Mouse (Mus musculus) small intestine, adult 2 months (tissue): ENCODE measurements around the gene Hist3h2a. TPM values are rescaled to one million over a fixed set of nuclear protein-coding genes. Genes with fewer than 3 reads are reported as not detected.

Source experiments
- H3K27ac ChIP-seq: fragments of 200-500 bp; 2 replicates; pipeline ENCODE4 v1.5.1; 2012; ENCODE audit warnings: low read depth, low read length, control low read depth, inconsistent platforms; ENCODE audit not compliant: insufficient read depth
- H3K27me3 ChIP-seq: fragments of 200-500 bp; 2 replicates; pipeline ENCODE4 v1.6.1; 2012; ENCODE audit warnings: mild to moderate bottlenecking, moderate library complexity, low read length, inconsistent platforms; ENCODE audit not compliant: control insufficient read depth, insufficient read depth
- H3K36me3 ChIP-seq: fragments of 200-500 bp; 2 replicates; pipeline ENCODE4 v1.6.1; 2012; ENCODE audit warnings: mild to moderate bottlenecking, low read length, control low read depth, inconsistent platforms; ENCODE audit not compliant: control insufficient read depth, insufficient read depth
- H3K4me1 ChIP-seq: fragments of 200-500 bp; 2 replicates; pipeline ENCODE4 v1.6.1; 2012; ENCODE audit warnings: low read length, inconsistent platforms, mixed read lengths; ENCODE audit not compliant: control insufficient read depth, insufficient read depth, insufficient read length
- H3K4me3 ChIP-seq: fragments of 200-500 bp; 2 replicates; pipeline ENCODE4 v1.5.1; 2012; ENCODE audit warnings: low read depth, mild to moderate bottlenecking, control low read depth, inconsistent platforms, low read length, moderate library complexity
- CTCF ChIP-seq: fragments of 200-500 bp; IDR thresholded peaks from 2 replicates; pipeline ENCODE4 v1.5.1; 2012; ENCODE audit warnings: low read depth, mild to moderate bottlenecking, control low read depth, inconsistent platforms, low read length, moderate library complexity, mixed read lengths; ENCODE audit not compliant: insufficient replicate concordance, insufficient read length; ENCODE audit errors: extremely low read depth
- POLR2A ChIP-seq: fragments of 200-500 bp; IDR thresholded peaks from 2 replicates; pipeline ENCODE4 v1.6.1; 2012; ENCODE audit warnings: low read depth, mild to moderate bottlenecking, control low read depth, inconsistent platforms, low read length, moderate library complexity
- WGBS: fragments of 180-500 bp; shearing (Covaris S2); methylation state at CpG from one replicate; pipeline ENCODE4 v1.1.7; 2018; 5-methylcytosine and 5-hydroxymethylcytosine counted together
- polyA plus RNA-seq: library from polyadenylated mRNA; depleted of rRNA; stranded (reverse); fragments of >200 nt; gene quantifications from 2 replicates; pipeline ENCODE4 v1.2.3, GENCODE M21; 2012

Hist3h2a gene
- polyA plus RNA-seq, 1 experiment = 12.1 TPM

DNA sequence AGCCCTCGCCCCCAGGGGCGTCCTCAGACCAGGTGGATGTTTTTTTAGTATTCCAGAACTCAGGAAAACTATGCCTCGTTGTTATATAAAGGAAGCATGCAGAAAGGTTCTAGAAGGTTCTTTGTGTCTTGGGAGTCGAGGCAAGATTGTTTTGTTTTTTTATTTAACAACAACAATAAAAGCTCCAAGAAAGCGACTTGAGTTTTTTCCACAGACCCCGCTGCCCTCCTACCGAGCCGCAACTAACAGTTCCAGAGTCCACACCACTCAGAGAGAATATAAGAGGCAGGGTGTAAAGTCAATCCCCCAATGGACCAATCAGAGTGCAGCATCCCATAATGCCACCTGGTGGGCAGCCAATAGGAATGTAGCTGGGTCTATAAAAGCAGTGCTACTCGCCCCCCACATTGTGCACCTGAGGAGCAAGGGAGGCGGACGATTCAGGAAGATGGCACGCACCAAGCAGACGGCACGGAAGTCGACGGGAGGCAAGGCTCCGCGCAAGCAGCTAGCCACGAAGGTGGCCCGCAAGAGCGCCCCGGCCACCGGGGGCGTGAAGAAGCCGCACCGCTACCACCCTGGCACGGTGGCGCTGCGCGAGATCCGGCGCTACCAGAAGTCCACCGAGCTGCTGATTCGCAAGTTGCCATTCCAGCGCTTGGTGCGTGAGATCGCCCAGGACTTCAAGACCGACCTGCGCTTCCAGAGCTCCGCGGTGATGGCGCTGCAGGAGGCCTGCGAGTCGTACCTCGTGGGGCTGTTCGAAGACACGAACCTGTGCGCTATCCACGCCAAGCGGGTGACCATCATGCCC, 7.1 kb downstream of the Hist3h2a start:
- Histone ChIP-seq H3K27me3 (no peaks in the 10 kb centered on the region), H3K36me3 (peaks cover 2% of the 10 kb centered on the region; the same call in 1 of the 2 replicates), H3K4me3 (no peak overlapping the region), H3K4me1 (peaks cover 9% of the 10 kb centered on the region), H3K27ac (no peak overlapping the region)
- 79% methylated on average over 50 of the region's 50 CpGs for WGBS
- TF ChIP-seq CTCF (no peak), POLR2A (no peak)

DNA sequence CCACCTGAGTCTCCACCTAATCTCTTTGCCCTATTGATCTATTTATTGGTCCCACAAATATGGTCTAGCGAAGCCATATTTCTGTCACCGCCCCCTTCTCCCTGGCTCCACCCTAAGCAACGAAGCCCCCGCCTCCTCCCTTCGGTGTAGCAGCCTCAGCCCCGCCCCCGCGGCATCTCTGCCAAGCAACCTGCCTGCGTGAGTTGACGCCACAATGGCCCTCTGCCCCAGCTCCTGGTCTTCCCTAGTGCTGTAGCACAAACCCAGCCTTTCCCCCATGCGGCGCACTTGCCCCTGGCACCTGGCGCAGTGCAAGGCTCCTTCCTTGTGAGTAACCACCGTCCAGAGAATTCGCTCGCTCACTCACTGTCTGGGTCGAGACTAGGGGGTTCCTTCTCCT, 9.1 kb downstream of the Hist3h2a start:
- H3K4me3 ChIP-seq = no peak overlapping the region
- no peak overlapping the region for H3K27ac ChIP-seq
- no peaks in the 10 kb centered on the region for H3K27me3 ChIP-seq
- no peaks in the 10 kb centered on the region for H3K36me3 ChIP-seq
- TF ChIP-seq POLR2A (no peak), CTCF (no peak)
- WGBS = 22% methylated on average over 17 of the region's 17 CpGs
- peaks cover 7% of the 10 kb centered on the region for H3K4me1 ChIP-seq

DNA sequence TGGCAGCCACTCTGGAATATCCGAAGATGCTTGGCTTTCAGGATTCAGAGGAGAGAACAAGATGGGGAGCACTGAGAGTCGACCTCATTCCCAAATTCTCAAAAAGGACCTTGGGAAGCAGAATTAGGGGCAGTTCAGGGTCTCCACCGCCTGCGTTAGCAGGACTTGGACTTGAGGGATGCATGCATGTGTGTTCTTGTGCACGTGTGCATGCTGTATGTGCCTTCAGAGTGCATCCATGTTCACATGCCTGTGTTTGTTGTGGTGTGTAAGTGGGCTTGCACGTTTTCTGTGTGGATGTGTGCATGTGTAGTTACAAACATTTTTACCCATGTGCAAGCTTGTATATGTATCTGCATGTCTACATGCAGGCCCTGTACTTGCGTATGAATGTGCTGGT, 9.7 kb downstream of the Hist3h2a start:
- no peaks in the 10 kb centered on the region for H3K36me3 ChIP-seq
- no peak for TF ChIP-seq CTCF
- TF ChIP-seq POLR2A = no peak
- 83% methylated on average over 7 of the region's 7 CpGs for whole genome bisulfite sequencing

DNA sequence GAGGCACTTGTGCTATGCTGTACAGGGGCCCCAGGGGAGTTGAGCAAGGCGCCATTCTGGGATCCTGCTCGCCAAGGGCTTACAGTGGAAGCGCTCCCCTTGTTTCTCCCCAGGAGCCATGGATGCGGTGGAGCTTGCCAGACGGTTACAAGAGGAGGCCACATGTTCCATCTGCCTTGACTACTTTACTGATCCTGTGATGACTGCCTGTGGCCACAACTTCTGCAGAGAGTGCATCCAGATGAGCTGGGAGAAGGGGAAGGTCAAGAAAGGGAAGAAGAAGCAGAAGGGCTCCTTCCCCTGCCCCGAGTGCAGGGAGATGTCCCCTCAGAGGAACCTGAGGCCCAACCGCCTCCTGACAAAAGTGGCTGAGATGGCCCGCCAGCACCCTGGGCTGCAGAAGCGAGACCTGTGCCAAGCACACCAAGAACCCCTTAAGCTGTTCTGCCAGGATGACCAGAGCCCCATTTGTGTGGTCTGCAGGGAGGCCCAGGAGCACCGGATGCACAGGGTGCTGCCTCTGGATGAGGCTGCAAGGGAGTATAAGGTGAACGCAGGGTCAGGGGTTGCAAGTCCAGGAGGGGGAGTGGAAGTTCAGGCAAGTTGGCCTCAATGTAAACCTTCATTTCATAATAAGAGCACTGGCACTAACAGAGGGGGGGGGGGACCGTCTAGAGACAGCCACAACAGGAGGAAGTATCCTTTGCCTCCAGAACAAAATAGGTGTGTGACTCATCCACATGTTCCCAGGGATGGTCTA, 10.7 kb downstream of the Hist3h2a start:
- Histone ChIP-seq H3K27me3 (no peaks in the 10 kb centered on the region), H3K4me3 (no peak overlapping the region), H3K36me3 (no peaks in the 10 kb centered on the region), H3K27ac (no peak overlapping the region), H3K4me1 (peaks cover 7% of the 10 kb centered on the region)
- TF ChIP-seq POLR2A (no peak), CTCF (no peak)
- 60% methylated on average over 12 of the region's 12 CpGs for WGBS

More for the DNA sequence above, 9.7 kb downstream of the Hist3h2a start:
- H3K4me1 ChIP-seq = peaks cover 7% of the 10 kb centered on the region
- H3K27ac ChIP-seq = no peak overlapping the region
- no peaks in the 10 kb centered on the region for H3K27me3 ChIP-seq
- no peak overlapping the region for H3K4me3 ChIP-seq

DNA sequence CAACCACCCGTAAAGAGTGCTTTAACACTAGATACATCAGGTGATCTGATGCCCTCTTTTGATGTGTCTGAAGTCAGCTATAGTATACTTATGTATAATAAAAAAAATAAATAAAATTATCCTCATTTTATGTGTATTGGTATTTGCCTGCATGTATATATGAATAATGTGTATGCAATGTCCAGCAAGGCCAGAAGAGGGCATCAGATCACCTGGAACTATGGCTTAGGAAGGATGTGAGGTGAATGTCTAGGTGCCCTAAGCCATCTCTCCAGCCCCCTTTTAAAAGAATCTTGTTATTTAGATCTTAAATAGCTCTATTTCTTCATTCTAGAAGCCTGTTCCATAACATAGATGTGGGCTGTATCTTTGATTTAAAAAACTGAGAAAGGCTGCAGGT, 12.9 kb downstream of the Hist3h2a start:
- peaks cover 1% of the 10 kb centered on the region; the same call in 1 of the 2 replicates for H3K36me3 ChIP-seq
- no peak overlapping the region for H3K4me3 ChIP-seq
- H3K27me3 ChIP-seq = no peaks in the 10 kb centered on the region
- H3K27ac ChIP-seq = no peak overlapping the region
- peaks cover 7% of the 10 kb centered on the region for H3K4me1 ChIP-seq
- WGBS = 94% methylated on average over 1 of the region's 1 CpGs
- TF ChIP-seq POLR2A (no peak), CTCF (no peak)

DNA sequence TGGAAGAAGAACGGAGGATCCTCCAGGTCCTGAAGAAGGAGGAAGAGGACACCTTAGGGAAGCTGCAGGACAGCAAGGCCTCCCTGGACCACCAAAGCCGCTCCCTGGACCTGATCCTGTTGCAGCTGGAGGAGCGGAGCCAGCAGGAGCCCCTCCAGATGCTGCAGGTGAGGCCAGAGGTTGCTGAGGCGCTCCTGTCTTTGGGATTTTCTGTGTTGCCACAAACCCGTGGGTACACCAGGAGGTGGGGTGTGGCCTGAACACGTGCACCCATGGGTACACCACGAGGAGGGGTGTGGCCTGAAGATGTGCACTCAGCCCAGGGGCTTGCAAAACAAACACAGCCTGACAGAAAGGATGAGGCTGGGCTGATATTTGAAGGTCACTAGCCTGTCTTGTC, 14.1 kb downstream of the Hist3h2a start:
- H3K27me3 ChIP-seq = no peaks in the 10 kb centered on the region
- H3K27ac ChIP-seq = no peak overlapping the region
- TF ChIP-seq CTCF = no peak
- peaks cover 7% of the 10 kb centered on the region for H3K4me1 ChIP-seq
- H3K4me3 ChIP-seq = no peak overlapping the region
- 65% methylated on average over 7 of the region's 7 CpGs for WGBS
- peaks cover 1% of the 10 kb centered on the region; the same call in 1 of the 2 replicates for H3K36me3 ChIP-seq

DNA sequence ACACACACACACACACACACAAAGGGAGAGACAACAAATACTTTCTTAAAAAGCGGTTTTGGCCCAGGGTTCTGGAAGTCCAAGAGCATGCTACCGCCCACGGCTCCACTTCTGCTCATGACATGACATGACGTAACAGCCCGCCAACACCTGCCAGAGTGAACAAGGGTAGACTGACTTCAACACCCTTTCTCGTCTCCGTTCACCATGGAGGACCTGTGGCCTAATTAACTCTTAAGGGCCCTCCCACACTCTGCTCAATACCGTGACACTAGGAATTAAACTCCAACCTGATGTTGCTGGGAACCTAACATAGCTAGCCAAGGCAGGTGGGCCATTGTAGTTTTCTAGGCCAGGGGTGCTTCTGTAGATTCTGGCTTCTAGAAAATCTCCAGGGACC, 14.5 kb downstream of the Hist3h2a start:
- Histone ChIP-seq H3K27ac (no peak overlapping the region), H3K27me3 (no peaks in the 10 kb centered on the region), H3K4me3 (no peak overlapping the region), H3K4me1 (peaks cover 4% of the 10 kb centered on the region), H3K36me3 (peaks cover 1% of the 10 kb centered on the region; the same call in 1 of the 2 replicates)
- TF ChIP-seq CTCF (no peak), POLR2A (no peak)
- 77% methylated on average over 8 of the region's 8 CpGs for WGBS
